Mouse (Mus musculus): ENCODE data around the gene Ttll9. TPM values are rescaled to one million over a fixed set of nuclear protein-coding genes. Genes with fewer than 3 reads are reported as not detected.

Gene Ttll9
- total and polyA plus RNA-seq, 3 experiments, result 0.07 to 0.19 TPM; not detected in 1

- Histone ChIP-seq H3K9me3 (replicated peaks; ENCODE audit: insufficient read depth, low read length) (no peaks in the 10 kb centered on the region), H3K79me2 (ENCODE audit: control insufficient read depth, insufficient read depth, low read length, poor library complexity) (no peaks in the 10 kb centered on the region), H3K9ac (ENCODE audit: control insufficient read depth, low read depth, low read length, poor library complexity, severe bottlenecking) (no peak overlapping the region), H3K27me3 (ENCODE audit: control insufficient read depth in 1 of 2, insufficient read depth in 2 of 2, low read length in 2 of 2) (peaks cover 0 to 2% of the 10 kb centered on the region in 2 experiments; a peak in 3 of 4 replicates), H3K4me1 (ENCODE audit: control insufficient read depth in 1 of 2, insufficient read depth in 2 of 2, low read length in 2 of 2) (no peaks in the 10 kb centered on the region), H3K36me3 (ENCODE audit: control insufficient read depth in 1 of 2, insufficient read depth in 2 of 2, low read length in 2 of 2) (no peaks in the 10 kb centered on the region), H3K27ac (ENCODE audit: control insufficient read depth, low read depth, low read length) (no peak overlapping the region), H3K4me3 (ENCODE audit: control insufficient read depth in 1 of 2, insufficient read depth in 1 of 2, low read depth in 2 of 2, low read length in 2 of 2) (no peak overlapping the region)
- DNase-seq (ENCODE audit: low read depth, low spot score), result no peak
- TF ChIP-seq MAX (IDR thresholded peaks at IDR 0.05; ENCODE audit: low read length), result no peak
- TF ChIP-seq MAZ (IDR thresholded peaks at IDR 0.05; ENCODE audit: low read depth, low read length), result no peak
Measured at GRCm38 (mm10) chr2:153002492-153003248, 40.4 kb downstream of the Ttll9 start.

- no peak overlapping the region for H3K4me3 ChIP-seq (ENCODE audit: control insufficient read depth in 1 of 2, insufficient read depth in 1 of 2, low read depth in 2 of 2, low read length in 2 of 2)
- no peak overlapping the region for H3K9ac ChIP-seq (ENCODE audit: control insufficient read depth, low read depth, low read length, poor library complexity, severe bottlenecking)
- no peaks in the 10 kb centered on the region for H3K79me2 ChIP-seq (ENCODE audit: control insufficient read depth, insufficient read depth, low read length, poor library complexity)
- no peaks in the 10 kb centered on the region for H3K4me1 ChIP-seq (ENCODE audit: control insufficient read depth in 1 of 2, insufficient read depth in 2 of 2, low read length in 2 of 2)
- H3K27me3 ChIP-seq (ENCODE audit: control insufficient read depth in 1 of 2, insufficient read depth in 2 of 2, low read length in 2 of 2), result peaks cover 0 to 1% of the 10 kb centered on the region in 2 experiments; a peak in 3 of 4 replicates
- H3K9me3 ChIP-seq (replicated peaks; ENCODE audit: insufficient read depth, low read length), result no peaks in the 10 kb centered on the region
- peaks cover 0 to 2% of the 10 kb centered on the region in 2 experiments; a peak in 1 of 4 replicates for H3K36me3 ChIP-seq (ENCODE audit: control insufficient read depth in 1 of 2, insufficient read depth in 2 of 2, low read length in 2 of 2)
- H3K27ac ChIP-seq (ENCODE audit: control insufficient read depth, low read depth, low read length), result no peak overlapping the region
- no peak for TF ChIP-seq BHLHE40 (IDR thresholded peaks at IDR 0.05; ENCODE audit: borderline replicate concordance, low read depth, low read length)
- no peak for TF ChIP-seq MXI1 (IDR thresholded peaks at IDR 0.05; ENCODE audit: low read depth, low read length)
- no peak for TF ChIP-seq HCFC1 (IDR thresholded peaks at IDR 0.05; ENCODE audit: low read depth, low read length)
- TF ChIP-seq CHD2 (IDR thresholded peaks at IDR 0.05; ENCODE audit: low read length), result no peak
- no peak for TF ChIP-seq TAL1 (IDR thresholded peaks at IDR 0.05; ENCODE audit: low read length)
- no peak for TF ChIP-seq RAD21 (IDR thresholded peaks at IDR 0.05; ENCODE audit: low read depth, low read length)
- no peak for TF ChIP-seq JUND (IDR thresholded peaks at IDR 0.05; ENCODE audit: low read depth, low read length)
- TF ChIP-seq MYB (IDR thresholded peaks at IDR 0.05; ENCODE audit: low read depth, low read length), result no peak
- no peak for TF ChIP-seq POLR2AphosphoS2 (IDR thresholded peaks at IDR 0.05; ENCODE audit: low read length)
- no peak for TF ChIP-seq TCF12 (IDR thresholded peaks at IDR 0.05; ENCODE audit: low read depth, low read length)
- TF ChIP-seq POLR2AphosphoS5 (IDR thresholded peaks at IDR 0.05; ENCODE audit: borderline replicate concordance, low read depth, low read length), result no peak
- no peak for TF ChIP-seq ZC3H11A (IDR thresholded peaks at IDR 0.05; ENCODE audit: low read depth, low read length)
- no peak for TF ChIP-seq MAX (IDR thresholded peaks at IDR 0.05; ENCODE audit: low read length)
- no peak for TF ChIP-seq SMC3 (IDR thresholded peaks at IDR 0.05; ENCODE audit: low read depth, low read length)
- TF ChIP-seq KAT2A (conservative IDR thresholded peaks at IDR 0.05; ENCODE audit: low read depth, low read length), result no peak
- TF ChIP-seq EP300 (IDR thresholded peaks at IDR 0.05; ENCODE audit: low read depth in 1 of 2, low read length in 2 of 2), result no peak
- TF ChIP-seq ZKSCAN1 (IDR thresholded peaks at IDR 0.05; ENCODE audit: low read depth, low read length), result no peak
- TF ChIP-seq ETS1 (IDR thresholded peaks at IDR 0.05; ENCODE audit: low read depth, low read length), result no peak
- no peak for DNase-seq (ENCODE audit: low read depth, low spot score)
Measured at GRCm38 (mm10) chr2:153003681-153004338, 41.5 kb downstream of the Ttll9 start.
